Mouse (Mus musculus): ENCODE measurements at regions not wholly inside any gene's neighbourhood (a gene's known extent, or its start where the extent isn't known, plus 50 kb on each side); places are given as distances from the start of the nearest gene placed in this dataset.

- TF ChIP-seq CTCF (IDR thresholded peaks at IDR 0.05; ENCODE audit: low read depth, low read length): no peak
- TF ChIP-seq GATA1 (IDR thresholded peaks at IDR 0.05; ENCODE audit: borderline replicate concordance, low read length): no peak
Measured at GRCm38 (mm10) chr13:6000559-6001217, 139.4 kb downstream of the Klf6 start.

Measured in G1E (cell line).